ENCODE assay signal across 11 mouse cellular contexts in the genomic region with DNA sequence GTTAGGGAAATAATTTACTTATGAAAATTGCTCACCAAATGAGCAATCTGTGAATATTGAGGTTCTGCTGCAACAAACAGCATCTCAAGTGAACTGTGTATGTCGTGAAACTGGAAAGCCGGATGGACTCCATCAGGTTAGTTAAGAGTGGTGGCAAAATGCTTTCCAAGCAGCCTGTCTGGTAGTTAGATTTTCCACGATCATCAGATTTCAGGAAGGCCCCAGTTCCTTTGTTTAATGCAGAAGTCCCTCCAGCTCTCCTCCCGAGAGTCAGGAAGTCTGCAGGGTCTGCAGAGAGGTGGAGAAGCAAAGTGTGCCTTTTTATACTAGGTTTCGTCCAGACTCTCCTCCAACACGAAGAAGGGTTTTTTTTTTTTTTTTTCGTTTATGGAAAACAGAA. TPM values are rescaled to one million over a fixed set of nuclear protein-coding genes. Genes with fewer than 3 reads are reported as not detected.
DNase-seq lines count a peak whose midpoint lies in the region; ATAC-seq and TF ChIP-seq lines count a peak whose summit lies in the region.
"Had no signal": no experiment of that assay in that cellular context is flagged by ENCODE, and none has a peak within 500 bp of the region (broad histone marks: within the 10 kb centered on the region; RNA-seq: fewer than 3 reads in every experiment).

No protein-coding gene starts in this region.

- no peaks in the 10 kb centered on the region for H3K9me3 ChIP-seq in forebrain, embryonic 13.5 days (replicated peaks)
- H3K9me3 ChIP-seq in limb, embryonic 10.5 days (replicated peaks) = no peaks in the 10 kb centered on the region
- no peaks in the 10 kb centered on the region for H3K9me3 ChIP-seq in neural tube, embryonic 15.5 days (replicated peaks)
- H3K9me3 ChIP-seq: megakaryocyte, embryonic 14.5 days had no signal

- H3K36me3 ChIP-seq in forebrain, embryonic 13.5 days (ENCODE audit: poor library complexity, severe bottlenecking) = peaks cover 7% of the 10 kb centered on the region; the same call in 1 of the 2 replicates
- H3K36me3 ChIP-seq in limb, embryonic 10.5 days = peaks cover 33% of the 10 kb centered on the region
- no peaks in the 10 kb centered on the region for H3K36me3 ChIP-seq in neural tube, embryonic 15.5 days
- H3K36me3 ChIP-seq: G1E had no signal

- H3K4me3 ChIP-seq in layer of hippocampus, adult 2 months = peak overlapping the region; percentile 90
- H3K4me3 ChIP-seq in forebrain, embryonic 13.5 days = peak overlapping the region; percentile 57
- peak overlapping the region; percentile 67 for H3K4me3 ChIP-seq in limb, embryonic 10.5 days
- peak overlapping the region; percentile 44 for H3K4me3 ChIP-seq in neural tube, embryonic 15.5 days (replicated peaks)
- H3K4me3 ChIP-seq: megakaryocyte, embryonic 14.5 days had no signal

- no peak for ATAC-seq in forebrain, embryonic 13.5 days
- ATAC-seq in neural tube, embryonic 15.5 days (ENCODE audit: low FRiP score) = no peak

- 11% methylated on average over 7 of the region's 7 CpGs for WGBS in forebrain, embryonic 13.5 days
- 33% methylated on average over 7 of the region's 7 CpGs for WGBS in limb, embryonic 10.5 days
- WGBS in neural tube, embryonic 15.5 days = 32% methylated on average over 7 of the region's 7 CpGs

- no peaks in the 10 kb centered on the region for H3K27me3 ChIP-seq in forebrain, embryonic 13.5 days
- H3K27me3 ChIP-seq in limb, embryonic 10.5 days (ENCODE audit: low read depth, poor library complexity, severe bottlenecking) = no peaks in the 10 kb centered on the region
- no peaks in the 10 kb centered on the region for H3K27me3 ChIP-seq in neural tube, embryonic 15.5 days (replicated peaks)

- no peak for DNase-seq in layer of hippocampus, adult 2 months (ENCODE audit: low spot score in 2 of 2)
- DNase-seq in layer of hippocampus, postnatal 36 days = no peak
- peak; percentile 41 for DNase-seq in limb, embryonic 10.5 days (ENCODE audit: low spot score)
- no peak for DNase-seq in Muller cell, postnatal 12 days (ENCODE audit: inconsistent ontology term)
- no peak for DNase-seq in right cerebral cortex, adult 18-20 months
- DNase-seq: adrenal gland, adult 2 months; cerebellum, adult 9-10 months had no signal

- H3K4me1 ChIP-seq in forebrain, embryonic 13.5 days = peaks cover 52% of the 10 kb centered on the region
- peaks cover 46% of the 10 kb centered on the region for H3K4me1 ChIP-seq in limb, embryonic 10.5 days
- peaks cover 34% of the 10 kb centered on the region for H3K4me1 ChIP-seq in neural tube, embryonic 15.5 days

- H3K4me2 ChIP-seq in forebrain, embryonic 13.5 days = peak overlapping the region; percentile 62
- H3K4me2 ChIP-seq in neural tube, embryonic 15.5 days = peak overlapping the region; percentile 64

- peak overlapping the region; percentile 90 for H3K27ac ChIP-seq in layer of hippocampus, adult 2 months
- H3K27ac ChIP-seq in forebrain, embryonic 13.5 days = no peak overlapping the region
- peak overlapping the region; percentile 84 for H3K27ac ChIP-seq in limb, embryonic 10.5 days
- no peak overlapping the region for H3K27ac ChIP-seq in neural tube, embryonic 15.5 days (replicated peaks)

- H3K9ac ChIP-seq in forebrain, embryonic 13.5 days = peak overlapping the region; percentile 61
- H3K9ac ChIP-seq in neural tube, embryonic 15.5 days (replicated peaks) = peak overlapping the region; percentile 27; the same call in 1 of the 2 replicates

- TF ChIP-seq CTCF in layer of hippocampus, adult 2 months (conservative IDR thresholded peaks at IDR 0.05) = no peak

RNA-seq across cellular contexts. Expression of a gene that starts 4.4 kb away (rescaled TPM):
- total RNA-seq in layer of hippocampus, adult 2 months (2021) = 10 to 100 TPM; 35.1 to 41.4 TPM
- total RNA-seq in layer of hippocampus, postnatal 36 days (2021) = 10 to 100 TPM; 36.6 to 40.6 TPM
- polyA plus RNA-seq in forebrain, embryonic 13.5 days (2015; fragmentation: Nextera tagmentation; extraction: Ambion mirVana) = 48.1 and 58.5 TPM in 2 replicates
- polyA plus RNA-seq in limb, embryonic 10.5 days (2016; fragmentation: Nextera tagmentation; extraction: Ambion mirVana) = 60.7 and 69.3 TPM in 2 replicates
- polyA plus RNA-seq in neural tube, embryonic 15.5 days (2015; fragmentation: Nextera tagmentation; extraction: Ambion mirVana) = 34.5 and 38.4 TPM in 2 replicates
- polyA plus RNA-seq: G1E had no signal

Comparison
In these comparisons a context has a peak if more than half of its experiments do, and no peak if none do; other contexts are left out.
1. H3K27ac ChIP-seq: peak in layer of hippocampus, adult 2 months (single experiment) and limb, embryonic 10.5 days (single experiment); none in forebrain, embryonic 13.5 days (single experiment) and neural tube, embryonic 15.5 days (single experiment).
2. Peak in every context shown above with its lines, with median percentiles within 50 percentile points of each other: H3K4me3 ChIP-seq.